Mouse (Mus musculus): ENCODE results near the gene Gm20388. TPM values are rescaled to one million over a fixed set of nuclear protein-coding genes. Genes with fewer than 3 reads are reported as not detected.
A peak's percentile ranks its signal among the peaks of the same experiment; 100 is the strongest.

Gene Gm20388
- total and polyA plus RNA-seq, 2 experiments from 2014 or later: 17.3 TPM; not detected in 1

DNA sequence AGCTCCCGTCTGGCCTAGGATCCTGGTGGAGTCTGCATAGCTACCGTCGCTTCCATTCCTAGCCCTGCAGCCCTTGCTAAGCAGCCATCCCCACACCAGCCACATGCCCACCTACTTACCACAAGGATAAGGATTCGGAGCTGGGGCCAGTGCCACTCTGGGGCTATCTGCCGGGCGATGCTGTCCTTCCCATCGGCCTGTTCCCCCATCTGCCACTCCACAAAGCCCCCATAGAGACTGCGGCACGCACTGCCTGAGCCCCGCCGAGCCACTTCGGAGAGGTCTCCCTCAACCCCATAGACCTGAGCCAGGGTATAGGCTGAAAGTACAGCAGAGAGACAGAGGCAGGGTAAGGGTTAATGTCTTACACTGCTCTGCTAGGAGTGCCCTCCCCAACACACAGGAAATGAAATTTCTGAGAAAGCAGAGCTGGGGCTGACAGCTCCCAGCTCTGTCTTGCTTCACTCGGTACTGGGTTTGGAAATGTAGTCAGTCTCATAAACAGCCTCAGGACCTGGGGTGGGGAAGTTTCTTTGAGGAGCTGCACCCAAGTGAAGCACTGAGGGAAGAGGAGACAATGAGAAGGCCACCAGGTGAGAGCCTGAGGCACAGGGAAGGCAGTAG, 2527.2 kb downstream of the Gm20388 start:
- no peak for ATAC-seq (ENCODE audit: insufficient read depth, low read depth)
- H3K9ac ChIP-seq (replicated peaks; ENCODE audit: low read depth, low read length): no peak overlapping the region

DNA sequence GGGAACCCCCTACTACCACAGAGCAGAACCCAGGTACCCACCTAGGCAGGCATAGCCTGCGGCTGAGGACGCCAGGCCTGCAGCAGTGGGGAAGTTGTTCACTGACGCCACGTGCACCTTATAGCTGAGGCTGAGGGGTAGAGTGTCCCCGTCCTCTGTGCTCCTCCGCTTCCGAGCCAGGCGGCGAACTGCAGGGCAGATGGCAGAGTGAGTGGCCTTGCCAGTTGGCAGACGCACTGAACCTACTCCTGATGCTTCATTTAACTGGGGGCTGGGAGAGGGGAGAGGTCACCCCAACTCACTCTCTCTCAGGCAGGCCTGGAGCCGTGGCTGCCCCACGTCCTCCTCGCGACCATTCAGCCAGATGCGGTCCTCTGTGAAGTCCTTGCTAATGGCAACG, 2528.7 kb downstream of the Gm20388 start:
- TF ChIP-seq EP300 (IDR thresholded peaks at IDR 0.05; ENCODE audit: low read depth): no peak
- TF ChIP-seq CTCF (IDR thresholded peaks at IDR 0.05; ENCODE audit: low read depth): no peak
- Histone ChIP-seq H3K27me3 (ENCODE audit: control insufficient read depth, insufficient read depth, low read length) (no peaks in the 10 kb centered on the region), H3K36me3 (replicated peaks; ENCODE audit: control insufficient read depth, insufficient read depth, low read length) (no peaks in the 10 kb centered on the region; the same call in 1 of the 2 replicates), H3K9ac (replicated peaks; ENCODE audit: low read depth, low read length) (no peak overlapping the region), H3K4me3 (ENCODE audit: low read depth, low read length) (no peak overlapping the region), H3K4me2 (ENCODE audit: low read depth, low read length) (no peak overlapping the region), H3K27ac (ENCODE audit: low read depth) (no peak overlapping the region), H3K9me3 (replicated peaks; ENCODE audit: control insufficient read depth, low read length) (no peaks in the 10 kb centered on the region), H3K4me1 (ENCODE audit: control insufficient read depth, insufficient read depth) (peaks cover 7% of the 10 kb centered on the region)
- DNase-seq (ENCODE audit: low spot score) (no peak), ATAC-seq (ENCODE audit: insufficient read depth, low read depth) (no peak)
- WGBS: 89% methylated on average over 16 of the region's 16 CpGs

More for the DNA sequence above, 2527.2 kb downstream of the Gm20388 start:
- WGBS: 85% methylated on average over 13 of the region's 13 CpGs
- no peaks in the 10 kb centered on the region; the same call in 1 of the 2 replicates for H3K36me3 ChIP-seq (replicated peaks; ENCODE audit: control insufficient read depth, insufficient read depth, low read length)
- no peak for TF ChIP-seq EP300 (IDR thresholded peaks at IDR 0.05; ENCODE audit: low read depth)
- TF ChIP-seq CTCF (IDR thresholded peaks at IDR 0.05; ENCODE audit: low read depth): no peak
- no peak overlapping the region for H3K4me2 ChIP-seq (ENCODE audit: low read depth, low read length)
- no peak for DNase-seq (ENCODE audit: low spot score)
- no peaks in the 10 kb centered on the region for H3K9me3 ChIP-seq (replicated peaks; ENCODE audit: control insufficient read depth, low read length)
- H3K27me3 ChIP-seq (ENCODE audit: control insufficient read depth, insufficient read depth, low read length): no peaks in the 10 kb centered on the region
- H3K4me3 ChIP-seq (ENCODE audit: low read depth, low read length): no peak overlapping the region
- no peak overlapping the region for H3K27ac ChIP-seq (ENCODE audit: low read depth)
- H3K4me1 ChIP-seq (ENCODE audit: control insufficient read depth, insufficient read depth): peaks cover 6% of the 10 kb centered on the region

DNA sequence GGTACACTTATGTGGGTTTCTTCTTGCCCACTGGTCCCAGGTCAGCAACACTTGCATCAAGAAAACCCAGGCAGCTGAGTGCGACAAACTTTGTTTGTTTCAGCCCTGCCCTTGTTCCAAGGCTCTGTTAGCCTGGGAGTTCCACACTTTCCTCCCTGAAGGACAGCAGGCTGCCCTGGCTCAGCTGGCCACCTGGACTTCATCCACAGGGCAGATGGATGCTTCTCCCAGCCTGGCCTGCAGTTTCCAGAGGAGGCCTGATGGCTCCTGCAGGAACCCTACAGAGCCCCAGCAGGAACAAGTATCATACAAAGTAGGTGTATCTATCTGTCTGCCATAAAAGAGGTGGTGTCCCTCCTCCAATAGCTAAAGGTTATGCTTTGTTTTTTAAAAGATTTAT, 2530.7 kb downstream of the Gm20388 start:
- TF ChIP-seq EP300 (IDR thresholded peaks at IDR 0.05; ENCODE audit: low read depth) (no peak), CTCF (IDR thresholded peaks at IDR 0.05; ENCODE audit: low read depth) (no peak)
- Histone ChIP-seq H3K9me3 (replicated peaks; ENCODE audit: control insufficient read depth, low read length) (no peaks in the 10 kb centered on the region), H3K27ac (ENCODE audit: low read depth) (no peak overlapping the region), H3K4me1 (ENCODE audit: control insufficient read depth, insufficient read depth) (peaks cover 7% of the 10 kb centered on the region), H3K4me2 (ENCODE audit: low read depth, low read length) (no peak overlapping the region), H3K36me3 (replicated peaks; ENCODE audit: control insufficient read depth, insufficient read depth, low read length) (no peaks in the 10 kb centered on the region; the same call in 1 of the 2 replicates), H3K27me3 (ENCODE audit: control insufficient read depth, insufficient read depth, low read length) (no peaks in the 10 kb centered on the region), H3K9ac (replicated peaks; ENCODE audit: low read depth, low read length) (no peak overlapping the region), H3K4me3 (ENCODE audit: low read depth, low read length) (no peak overlapping the region)
- WGBS: 92% methylated on average over 1 of the region's 1 CpGs
- ATAC-seq (ENCODE audit: insufficient read depth, low read depth): no peak
- no peak for DNase-seq (ENCODE audit: low spot score)

DNA sequence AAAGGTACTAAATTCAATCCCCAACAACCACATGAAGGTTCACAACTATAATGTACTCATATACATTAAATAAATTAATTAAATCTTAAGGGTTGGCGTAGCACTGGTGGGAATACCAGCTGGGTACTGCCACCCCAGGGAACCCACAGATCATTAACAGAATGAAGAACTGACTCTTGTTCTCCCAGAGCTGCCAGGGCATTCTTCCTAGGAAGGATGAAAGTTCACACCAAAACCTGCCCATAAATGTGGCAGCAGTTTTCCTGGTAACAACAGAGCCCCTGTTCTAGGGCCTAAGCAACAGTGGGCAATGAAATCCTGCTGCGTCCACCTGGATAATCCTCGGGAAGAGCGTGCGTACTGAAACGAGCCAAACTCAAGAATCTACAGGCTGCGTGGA, 2531.7 kb downstream of the Gm20388 start:
- no peak for TF ChIP-seq CTCF (IDR thresholded peaks at IDR 0.05; ENCODE audit: low read depth)
- H3K36me3 ChIP-seq (replicated peaks; ENCODE audit: control insufficient read depth, insufficient read depth, low read length): no peaks in the 10 kb centered on the region; the same call in 1 of the 2 replicates
- peak overlapping the region; percentile 61 for H3K4me3 ChIP-seq (ENCODE audit: low read depth, low read length)
- peaks cover 7% of the 10 kb centered on the region for H3K4me1 ChIP-seq (ENCODE audit: control insufficient read depth, insufficient read depth)
- no peak for ATAC-seq (ENCODE audit: insufficient read depth, low read depth)
- H3K9me3 ChIP-seq (replicated peaks; ENCODE audit: control insufficient read depth, low read length): no peaks in the 10 kb centered on the region
- no peak overlapping the region for H3K27ac ChIP-seq (ENCODE audit: low read depth)
- DNase-seq (ENCODE audit: low spot score): no peak
- peak overlapping the region; percentile 91 for H3K4me2 ChIP-seq (ENCODE audit: low read depth, low read length)
- H3K9ac ChIP-seq (replicated peaks; ENCODE audit: low read depth, low read length): peak overlapping the region; percentile 65
- 25% methylated on average over 7 of the region's 7 CpGs for WGBS
- no peaks in the 10 kb centered on the region for H3K27me3 ChIP-seq (ENCODE audit: control insufficient read depth, insufficient read depth, low read length)

DNA sequence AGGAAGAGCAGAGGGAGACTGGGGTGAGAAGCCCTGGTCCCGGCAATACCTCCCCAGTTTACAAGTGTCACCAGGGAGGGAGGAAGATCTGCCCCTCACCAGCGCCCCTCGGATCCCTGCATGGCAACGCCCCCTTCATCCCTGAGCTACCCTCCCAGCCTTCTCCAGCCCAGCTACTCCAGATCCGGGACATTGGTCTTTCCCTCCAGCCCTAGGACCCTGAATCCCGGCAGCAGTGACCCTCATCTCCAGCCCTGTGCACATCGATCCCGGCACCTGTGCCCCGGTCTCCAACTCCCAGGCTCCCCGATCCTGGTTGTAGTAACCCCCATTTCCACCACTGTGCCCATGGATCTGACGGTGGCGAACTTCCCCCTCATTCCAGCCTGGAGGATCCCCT, 2532.1 kb downstream of the Gm20388 start:
- no peaks in the 10 kb centered on the region for H3K9me3 ChIP-seq (replicated peaks; ENCODE audit: control insufficient read depth, low read length)
- peak overlapping the region; percentile 65 for H3K9ac ChIP-seq (replicated peaks; ENCODE audit: low read depth, low read length)
- H3K36me3 ChIP-seq (replicated peaks; ENCODE audit: control insufficient read depth, insufficient read depth, low read length): no peaks in the 10 kb centered on the region; the same call in 1 of the 2 replicates
- H3K4me1 ChIP-seq (ENCODE audit: control insufficient read depth, insufficient read depth): peaks cover 7% of the 10 kb centered on the region
- H3K4me2 ChIP-seq (ENCODE audit: low read depth, low read length): peak overlapping the region; percentile 91
- ATAC-seq (ENCODE audit: insufficient read depth, low read depth): no peak
- no peak for DNase-seq (ENCODE audit: low spot score)
- 0% methylated on average over 12 of the region's 12 CpGs for WGBS
- TF ChIP-seq EP300 (IDR thresholded peaks at IDR 0.05; ENCODE audit: low read depth) (no peak), CTCF (IDR thresholded peaks at IDR 0.05; ENCODE audit: low read depth) (no peak)
- no peaks in the 10 kb centered on the region for H3K27me3 ChIP-seq (ENCODE audit: control insufficient read depth, insufficient read depth, low read length)
- H3K27ac ChIP-seq (ENCODE audit: low read depth): peak overlapping the region; percentile 16; the same call in 1 of the 2 replicates
- peak overlapping the region; percentile 61 for H3K4me3 ChIP-seq (ENCODE audit: low read depth, low read length)
